Mouse (Mus musculus) frontal cortex, postnatal 25 days (tissue): ENCODE measurements around the gene Olfr1333.
"Not testable (repeated sequence)": the region's sequence is repeated elsewhere in the genome, so short reads cannot be mapped to it uniquely, and the experiment has no call there.

ENCODE experiments used
- DNase-seq, 2 experiments: peaks; one replicate each; pipeline ENCODE4 v3.0.0; 2022; ENCODE audit warnings: low spot score in 2 of 2

Olfr1333 gene

GRCm38 (mm10) chr4:118836179-118836578 lies at the start of gene Olfr1333:
Gene Olfr1333 (minus strand): TSS chr4:118836279.
- DNase-seq, result no peak

GRCm38 (mm10) chr4:118867566-118867965 lies 31.5 kb upstream of the Olfr1333 start:
- DNase-seq, result no peak

- DNase-seq, result no peak
Measured at GRCm38 (mm10) chr4:118864349-118864748, 28.3 kb upstream of the Olfr1333 start, which contains the start of gene Olfr1331. Gene Olfr1331 (plus strand): TSS chr4:118864649.

DNA sequence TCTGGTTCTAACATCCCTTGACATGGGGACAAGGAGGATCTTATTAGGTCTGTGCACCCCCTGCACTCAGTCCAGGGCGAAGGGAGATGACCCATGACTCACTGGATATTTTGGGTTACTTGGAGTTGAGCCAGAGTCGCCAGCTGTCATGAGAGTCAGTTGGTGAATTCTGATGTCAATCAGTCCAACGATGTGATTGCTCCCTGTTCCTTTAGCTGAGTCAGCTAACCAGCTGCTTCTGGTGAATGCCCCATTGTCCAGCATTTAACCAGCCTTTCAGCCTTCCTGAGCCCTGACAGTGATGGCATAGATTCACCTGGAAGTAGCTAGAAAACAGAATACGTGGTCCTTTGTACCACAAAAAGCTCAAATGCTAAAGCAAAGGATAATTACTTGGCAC lies 26.6 kb upstream of the Olfr1333 start:
- no peak for DNase-seq

- DNase-seq, result no peak
Measured at GRCm38 (mm10) chr4:118861791-118862190, 25.7 kb upstream of the Olfr1333 start.

DNA sequence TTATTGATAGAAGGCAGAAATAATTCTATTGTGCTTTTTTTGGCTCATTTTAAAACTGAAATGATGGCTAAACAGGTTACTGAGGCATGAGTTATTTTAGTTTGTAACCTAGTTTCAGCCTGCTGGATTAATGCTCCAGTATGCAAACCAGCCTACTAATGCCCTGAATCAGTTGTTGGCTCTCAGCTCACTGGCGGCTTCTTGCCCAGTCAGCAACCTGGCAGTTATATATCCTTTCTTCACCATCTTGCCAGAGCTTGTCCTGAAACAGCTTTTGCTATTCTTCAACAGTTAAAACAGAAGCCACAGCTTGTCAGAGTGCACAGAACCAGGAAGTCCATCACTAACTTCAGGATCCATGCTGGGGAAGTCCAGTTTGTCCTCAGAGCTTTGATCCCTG lies 17.2 kb downstream of the Olfr1333 start:
- no peak for DNase-seq

DNA sequence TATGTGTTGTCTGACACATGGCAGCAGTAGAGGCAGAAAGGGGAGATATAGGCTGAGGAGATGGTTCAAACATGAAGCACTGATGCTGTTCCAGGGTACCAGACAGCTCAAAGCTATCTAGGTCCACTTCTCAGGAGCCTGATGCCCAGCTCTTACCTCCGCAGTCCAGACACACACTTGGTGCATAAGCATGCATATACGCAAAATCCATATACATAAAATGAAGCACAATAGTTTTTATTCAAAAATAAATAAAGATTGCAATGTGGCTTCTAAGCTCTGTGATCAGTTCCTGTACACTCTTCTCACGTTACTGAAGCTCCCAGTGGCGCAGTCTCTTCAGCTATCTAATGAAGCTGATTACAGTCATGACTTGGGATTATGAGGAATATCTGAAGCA lies 26.2 kb downstream of the Olfr1333 start, which contains the start of gene Olfr1335:
Olfr1335 (minus strand) TSS at position 101 of the 400 bp plus-strand sequence.
- no peak for DNase-seq

DNA sequence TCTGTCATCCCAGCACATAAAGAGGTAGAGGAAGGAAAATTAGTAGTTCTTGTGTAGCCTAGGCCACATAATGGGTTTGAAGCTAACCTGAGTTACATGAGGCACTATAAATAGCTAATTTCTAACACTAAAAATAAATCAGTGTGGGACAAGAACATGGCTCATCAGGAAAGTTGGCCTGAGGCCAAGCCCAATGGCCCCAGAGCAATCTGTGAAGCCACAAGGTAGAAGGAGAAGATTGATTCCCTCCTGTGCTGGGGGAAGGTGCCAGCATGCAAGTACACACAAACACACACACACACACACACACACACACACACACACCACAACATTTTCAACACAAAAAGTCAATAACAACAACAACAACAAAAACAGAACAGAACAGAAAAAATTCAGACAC lies 43.3 kb downstream of the Olfr1333 start:
- DNase-seq, result not testable (repeated sequence)

DNA sequence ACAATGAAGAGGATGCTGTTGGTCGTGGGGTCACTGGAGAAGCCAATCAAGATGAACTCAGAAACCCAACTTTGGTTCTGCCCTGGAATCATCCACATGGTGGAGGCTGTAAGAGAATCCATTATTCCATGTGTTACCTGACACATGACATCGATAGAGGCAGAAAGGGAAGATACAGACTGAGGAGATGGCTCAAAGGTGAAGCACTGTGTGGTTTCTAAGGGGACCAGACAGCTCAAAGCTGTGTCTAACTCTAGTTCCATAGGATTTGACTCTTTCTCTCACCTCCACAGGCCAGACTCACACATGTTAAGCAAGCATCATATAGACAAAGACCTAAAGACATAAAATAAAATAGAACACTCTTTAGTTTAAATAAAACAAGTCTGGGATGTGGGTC lies 53.6 kb downstream of the Olfr1333 start, which contains the start of gene Olfr1337:
Olfr1337 (minus strand) TSS at position 101 of the 400 bp plus-strand sequence.
- DNase-seq, result no peak
